Mouse (Mus musculus) myocyte (in vitro differentiated cells): ENCODE measurements around the gene Dnaja2. TPM values are rescaled to one million over a fixed set of nuclear protein-coding genes. Genes with fewer than 3 reads are reported as not detected.

ENCODE experiments used
- H3K27me3 ChIP-seq: one replicate; pipeline ENCODE4 v1.6.1; 2011; ENCODE audit not compliant: control insufficient read depth, insufficient read depth, insufficient read length
- H3K36me3 ChIP-seq: one replicate; pipeline ENCODE4 v1.6.1; 2011; ENCODE audit not compliant: control insufficient read depth, insufficient read depth
- H3K4me2 ChIP-seq: one replicate; pipeline ENCODE4 v1.6.1; 2011; ENCODE audit warnings: low read depth, control low read depth
- H3K4me3 ChIP-seq: one replicate; pipeline ENCODE4 v1.5.1; 2011; ENCODE audit warnings: mild to moderate bottlenecking, control low read depth, moderate library complexity
- H3K79me2 ChIP-seq: one replicate; pipeline ENCODE4 v1.6.1; 2011; ENCODE audit not compliant: control insufficient read depth, insufficient read depth
- H3ac ChIP-seq: one replicate; pipeline ENCODE4 v1.6.1; 2011; ENCODE audit not compliant: control insufficient read depth, insufficient read length
- CEBPB ChIP-seq: IDR thresholded peaks from 2 replicates; pipeline ENCODE4 v1.6.1; 2011; ENCODE audit warnings: mild to moderate bottlenecking, moderate library complexity; ENCODE audit not compliant: poor library complexity, insufficient read depth, severe bottlenecking
- E2F4 ChIP-seq: IDR thresholded peaks from one replicate; pipeline ENCODE4 v1.6.1; 2011; ENCODE audit warnings: mild to moderate bottlenecking, control low read depth, moderate library complexity; ENCODE audit not compliant: insufficient read depth
- MAX ChIP-seq: IDR thresholded peaks from one replicate; pipeline ENCODE4 v1.6.1; 2011; ENCODE audit warnings: low read depth, mild to moderate bottlenecking, control low read depth
- MYOD1 ChIP-seq, 3 experiments: IDR thresholded peaks; one replicate each; pipeline ENCODE4 v1.6.1; 2011; ENCODE audit warnings: control low read depth in 2 of 3, low read depth in 2 of 3, mild to moderate bottlenecking in 2 of 3, moderate library complexity in 1 of 3; ENCODE audit not compliant: insufficient read length in 2 of 3, control insufficient read depth in 1 of 3
- MYOG ChIP-seq, 3 experiments: IDR thresholded peaks; one replicate each; pipeline ENCODE4 v1.6.1; 2011; ENCODE audit warnings: control low read depth in 2 of 3, low read depth in 2 of 3, mild to moderate bottlenecking in 2 of 3; ENCODE audit not compliant: insufficient read length in 2 of 3, control insufficient read depth in 1 of 3, insufficient read depth in 1 of 3
- POLR2A ChIP-seq: IDR thresholded peaks from one replicate; pipeline ENCODE4 v1.6.1; 2011; ENCODE audit warnings: low read depth, mild to moderate bottlenecking, control low read depth, moderate library complexity; ENCODE audit not compliant: insufficient read length
- POLR2AphosphoS2 ChIP-seq: IDR thresholded peaks from one replicate; pipeline ENCODE4 v1.6.1; 2011; ENCODE audit warnings: low read depth, control low read depth; ENCODE audit not compliant: insufficient read length
- REST ChIP-seq: IDR thresholded peaks from one replicate; pipeline ENCODE4 v1.6.1; 2011; ENCODE audit warnings: mild to moderate bottlenecking, control low read depth, moderate library complexity; ENCODE audit not compliant: insufficient read depth, insufficient read length
- SRF ChIP-seq: IDR thresholded peaks from one replicate; pipeline ENCODE4 v1.6.1; 2011; ENCODE audit warnings: low read depth; ENCODE audit not compliant: control insufficient read depth, insufficient read length
- TCF12 ChIP-seq: IDR thresholded peaks from one replicate; pipeline ENCODE4 v1.6.1; 2011; ENCODE audit warnings: mild to moderate bottlenecking, control low read depth; ENCODE audit not compliant: poor library complexity, insufficient read depth, severe bottlenecking
- TCF3 ChIP-seq: IDR thresholded peaks from one replicate; pipeline ENCODE4 v1.6.1; 2011; ENCODE audit warnings: low read depth, control low read depth; ENCODE audit not compliant: insufficient read length
- USF1 ChIP-seq: IDR thresholded peaks from one replicate; pipeline ENCODE4 v1.6.1; 2011; ENCODE audit warnings: low read depth, mild to moderate bottlenecking, control low read depth, moderate library complexity
- polyA plus RNA-seq: library from polyadenylated mRNA; unstranded; fragments of >200 nt; fragmentation: generic; extraction: Trizol; gene quantifications from one replicate; pipeline ENCODE4 v1.2.1, GENCODE M21; 2012; ENCODE audit warnings: missing spikeins

Gene Dnaja2
- polyA plus RNA-seq, 1 experiment = 104 TPM

DNA sequence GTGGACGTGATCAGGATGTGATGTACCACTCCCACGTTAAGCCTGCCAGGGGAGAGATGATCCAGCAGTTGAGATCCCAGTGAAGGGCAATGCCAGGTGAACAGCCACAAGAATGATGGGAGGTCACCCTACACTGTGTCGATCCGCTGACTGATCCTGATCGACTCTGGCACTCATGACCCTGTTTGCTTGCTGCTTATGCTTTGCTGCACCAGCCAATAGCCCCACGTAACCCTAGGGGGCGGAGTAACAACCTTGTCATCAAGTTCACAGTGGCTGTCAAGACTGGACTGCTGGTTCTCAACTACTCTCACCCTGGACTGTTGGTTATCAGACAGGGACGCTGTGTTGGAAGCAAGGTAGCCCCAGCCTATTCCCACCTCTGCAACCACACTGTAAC is 46.6 kb upstream of the Dnaja2 start:
- H3K4me3 ChIP-seq = no peak overlapping the region
- H3ac ChIP-seq = no peak overlapping the region
- no peaks in the 10 kb centered on the region for H3K36me3 ChIP-seq
- no peaks in the 10 kb centered on the region for H3K79me2 ChIP-seq
- no peak overlapping the region for H3K4me2 ChIP-seq
- no peak for TF ChIP-seq POLR2AphosphoS2
- no peak for TF ChIP-seq SRF
- TF ChIP-seq MAX = no peak
- no peak for TF ChIP-seq POLR2A
- TF ChIP-seq CEBPB = no peak
- TF ChIP-seq TCF12 = no peak
- TF ChIP-seq MYOG (IDR thresholded peaks at IDR 0.05; ENCODE audit: control insufficient read depth in 1 of 3, insufficient read depth in 1 of 3, insufficient read length in 2 of 3, low read depth in 2 of 3) = no peak
- TF ChIP-seq MYOD1 (IDR thresholded peaks at IDR 0.05; ENCODE audit: control insufficient read depth in 1 of 3, insufficient read length in 2 of 3, low read depth in 2 of 3) = no peak
- TF ChIP-seq E2F4 = no peak
- TF ChIP-seq REST = no peak
- no peak for TF ChIP-seq TCF3
- no peak for TF ChIP-seq USF1
- H3K27me3 ChIP-seq = no peaks in the 10 kb centered on the region

DNA sequence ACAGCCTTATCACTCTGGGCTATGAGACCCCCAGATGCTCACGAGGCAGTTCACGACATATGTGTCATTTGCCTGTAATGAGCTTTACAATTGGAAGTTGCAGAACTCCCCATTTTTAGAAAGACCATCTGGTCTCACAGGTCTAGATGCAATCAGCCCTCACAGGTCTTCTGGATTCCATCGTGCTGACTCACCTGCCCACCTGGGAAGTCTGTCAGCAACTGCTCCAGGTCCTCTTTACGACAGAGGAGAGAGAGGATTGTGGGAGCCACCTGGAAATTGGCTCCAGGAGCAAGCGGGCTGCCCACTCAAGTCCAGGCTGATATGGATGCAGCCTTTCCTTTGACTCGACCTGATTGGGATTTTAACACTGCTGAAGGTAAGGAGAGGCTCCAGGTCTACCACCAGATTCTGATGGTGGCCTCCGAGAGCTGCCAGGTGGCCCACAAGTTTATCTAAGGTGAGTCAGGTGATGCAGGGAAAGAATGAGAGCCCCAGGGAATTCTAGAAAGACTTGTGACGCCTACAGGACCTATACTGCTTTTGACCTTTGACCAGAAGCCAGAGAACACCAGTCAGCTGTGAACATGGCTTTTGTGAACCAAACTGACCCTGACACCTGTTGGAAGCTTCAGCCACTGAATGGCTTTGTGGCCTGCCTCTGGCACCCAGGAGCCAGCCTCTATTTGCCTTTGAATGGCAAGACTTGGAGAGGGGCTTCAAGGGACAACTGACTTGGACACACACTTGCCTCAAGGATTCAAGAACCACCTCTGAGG is 42.5 kb upstream of the Dnaja2 start:
- Histone ChIP-seq H3K27me3 (no peaks in the 10 kb centered on the region), H3ac (no peak overlapping the region)
- TF ChIP-seq USF1 = no peak
- TF ChIP-seq CEBPB = no peak
- no peak for TF ChIP-seq MYOD1 (IDR thresholded peaks at IDR 0.05; ENCODE audit: control insufficient read depth in 1 of 3, insufficient read length in 2 of 3, low read depth in 2 of 3)
- TF ChIP-seq E2F4 = no peak
- TF ChIP-seq REST = no peak
- TF ChIP-seq MAX = no peak
- TF ChIP-seq POLR2A = no peak
- TF ChIP-seq TCF12 = no peak
- no peak for TF ChIP-seq SRF
- no peak for TF ChIP-seq TCF3
- TF ChIP-seq MYOG (IDR thresholded peaks at IDR 0.05; ENCODE audit: control insufficient read depth in 1 of 3, insufficient read depth in 1 of 3, insufficient read length in 2 of 3, low read depth in 2 of 3) = no peak
- TF ChIP-seq POLR2AphosphoS2 = no peak

DNA sequence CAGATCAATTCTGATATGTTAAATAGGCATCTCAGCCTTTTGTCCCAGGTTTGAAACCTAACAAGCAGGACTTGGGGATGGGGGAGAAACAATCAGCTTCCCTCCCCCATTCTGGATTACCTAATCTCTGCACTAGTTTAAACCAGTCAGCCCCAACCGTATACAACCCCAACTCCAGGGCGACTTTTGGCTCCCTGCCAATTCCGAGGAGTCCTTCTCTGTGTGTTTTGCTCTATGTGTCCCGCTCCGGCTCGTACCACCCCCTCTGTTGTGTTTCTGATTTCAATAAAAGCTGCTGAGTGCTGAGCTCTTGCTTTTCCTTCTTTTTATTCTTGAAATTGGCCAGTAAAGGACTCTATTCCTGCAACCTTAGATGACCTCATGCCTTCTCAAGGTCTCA is 40.2 kb upstream of the Dnaja2 start:
- Histone ChIP-seq H3ac (no peak overlapping the region), H3K79me2 (no peaks in the 10 kb centered on the region), H3K27me3 (no peaks in the 10 kb centered on the region), H3K4me3 (no peak overlapping the region), H3K36me3 (no peaks in the 10 kb centered on the region), H3K4me2 (no peak overlapping the region)
- TF ChIP-seq SRF (no peak), TCF12 (no peak), MYOG (IDR thresholded peaks at IDR 0.05; ENCODE audit: control insufficient read depth in 1 of 3, insufficient read depth in 1 of 3, insufficient read length in 2 of 3, low read depth in 2 of 3) (no peak), MAX (no peak), POLR2A (no peak), USF1 (no peak), POLR2AphosphoS2 (no peak), MYOD1 (IDR thresholded peaks at IDR 0.05; ENCODE audit: control insufficient read depth in 1 of 3, insufficient read length in 2 of 3, low read depth in 2 of 3) (no peak), CEBPB (no peak), REST (no peak), E2F4 (no peak), TCF3 (no peak)

More for the DNA sequence above, 42.5 kb upstream of the Dnaja2 start:
- Histone ChIP-seq H3K4me3 (no peak overlapping the region), H3K36me3 (no peaks in the 10 kb centered on the region), H3K79me2 (no peaks in the 10 kb centered on the region), H3K4me2 (no peak overlapping the region)

DNA sequence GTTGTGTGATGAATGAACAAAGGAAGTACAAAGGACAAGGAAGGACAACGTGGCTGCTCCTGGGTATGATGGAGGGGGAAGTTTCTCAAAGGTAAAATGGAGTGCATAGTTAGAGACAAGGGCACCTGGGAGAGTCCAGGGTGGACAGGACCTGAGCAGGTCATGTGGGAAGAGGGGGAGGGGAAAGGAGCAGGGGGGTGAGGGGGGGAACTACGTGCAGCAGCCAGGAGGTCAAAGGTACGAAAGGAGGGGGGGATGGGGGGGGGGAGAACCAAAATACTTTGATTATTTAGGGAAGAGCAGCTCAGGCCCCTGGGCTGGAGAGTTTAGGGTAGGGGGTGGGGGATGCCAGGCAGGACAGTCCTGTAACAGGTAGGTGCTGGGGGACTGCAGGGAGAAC is 39.8 kb upstream of the Dnaja2 start:
- no peak overlapping the region for H3ac ChIP-seq
- TF ChIP-seq REST (no peak), MYOG (IDR thresholded peaks at IDR 0.05; ENCODE audit: control insufficient read depth in 1 of 3, insufficient read depth in 1 of 3, insufficient read length in 2 of 3, low read depth in 2 of 3) (no peak), POLR2AphosphoS2 (no peak), MAX (no peak), POLR2A (no peak), CEBPB (no peak), SRF (no peak), TCF3 (no peak), USF1 (no peak), TCF12 (no peak), E2F4 (no peak), MYOD1 (IDR thresholded peaks at IDR 0.05; ENCODE audit: control insufficient read depth in 1 of 3, insufficient read length in 2 of 3, low read depth in 2 of 3) (no peak)

DNA sequence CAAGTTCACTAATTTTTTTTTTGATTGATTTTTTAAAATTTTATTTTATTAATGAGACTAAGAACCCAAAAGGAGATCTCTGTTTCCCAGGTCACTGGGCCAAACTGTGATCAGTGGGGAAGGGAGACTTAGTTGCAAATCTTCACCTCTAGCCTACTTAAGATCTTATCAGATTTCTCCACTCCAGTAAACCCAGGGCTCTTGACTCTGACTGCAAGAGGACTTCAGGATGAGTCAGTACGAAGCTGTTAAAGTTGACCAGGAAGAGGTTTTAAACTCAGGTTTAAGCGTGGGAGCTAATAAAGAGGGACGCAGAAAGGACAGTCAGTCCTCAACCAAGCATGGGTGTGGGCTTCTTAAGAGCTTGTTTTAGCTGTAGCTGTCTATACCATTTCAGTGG is 38.2 kb upstream of the Dnaja2 start:
- Histone ChIP-seq H3ac (no peak overlapping the region), H3K4me2 (no peak overlapping the region), H3K27me3 (no peaks in the 10 kb centered on the region), H3K4me3 (no peak overlapping the region), H3K36me3 (no peaks in the 10 kb centered on the region), H3K79me2 (no peaks in the 10 kb centered on the region)
- TF ChIP-seq MYOD1 (IDR thresholded peaks at IDR 0.05; ENCODE audit: control insufficient read depth in 1 of 3, insufficient read length in 2 of 3, low read depth in 2 of 3) (no peak), POLR2A (no peak), USF1 (no peak), REST (no peak), MAX (no peak), CEBPB (no peak), TCF12 (no peak)

More for the DNA sequence above, 39.8 kb upstream of the Dnaja2 start:
- Histone ChIP-seq H3K36me3 (no peaks in the 10 kb centered on the region), H3K79me2 (no peaks in the 10 kb centered on the region), H3K4me2 (no peak overlapping the region), H3K4me3 (no peak overlapping the region), H3K27me3 (no peaks in the 10 kb centered on the region)
